Mouse (Mus musculus) bone marrow macrophage, adult 2 months (primary cell): Measurements from ENCODE around the gene Jarid2. TPM values are rescaled to one million over a fixed set of nuclear protein-coding genes. Genes with fewer than 3 reads are reported as not detected.
A peak's percentile ranks its signal among the peaks of the same experiment; 100 is the strongest.
"Not testable (repeated sequence)": the region's sequence is repeated elsewhere in the genome, so short reads cannot be mapped to it uniquely, and the experiment has no call there.

Experiments used
- H3K27ac ChIP-seq: 2 replicates; pipeline ENCODE4 v1.5.1; 2012; ENCODE audit warnings: low read depth, low read length; ENCODE audit not compliant: insufficient read depth
- H3K4me1 ChIP-seq: 2 replicates; pipeline ENCODE4 v1.6.1; 2012; ENCODE audit warnings: low read length; ENCODE audit not compliant: control insufficient read depth, insufficient read depth
- H3K4me3 ChIP-seq: 2 replicates; pipeline ENCODE4 v1.5.1; 2012; ENCODE audit warnings: mild to moderate bottlenecking, low read length, moderate library complexity; ENCODE audit not compliant: insufficient read depth
- CTCF ChIP-seq: IDR thresholded peaks from 2 replicates; pipeline ENCODE4 v1.5.1; 2012; ENCODE audit warnings: low read depth, mild to moderate bottlenecking, low read length, moderate library complexity
- POLR2A ChIP-seq: IDR thresholded peaks from 2 replicates; pipeline ENCODE4 v1.6.1; 2012; ENCODE audit warnings: mild to moderate bottlenecking, low read depth, low read length, borderline replicate concordance
- polyA plus RNA-seq: library from polyadenylated mRNA; stranded (reverse); fragments of >200 nt; gene quantifications from 2 replicates; pipeline ENCODE4 v1.2.4, GENCODE M21; 2012; ENCODE audit not compliant: missing spikeins, insufficient read depth, insufficient read length

Gene Jarid2
- polyA plus RNA-seq, 1 experiment = 41.4 TPM

- no peak overlapping the region for H3K4me3 ChIP-seq
- TF ChIP-seq CTCF (no peak), POLR2A (no peak)
- no peak overlapping the region for H3K27ac ChIP-seq
- peaks cover 16% of the 10 kb centered on the region for H3K4me1 ChIP-seq
Measured at GRCm38 (mm10) chr13:44828903-44829302, 99.6 kb downstream of the Jarid2 start.

DNA sequence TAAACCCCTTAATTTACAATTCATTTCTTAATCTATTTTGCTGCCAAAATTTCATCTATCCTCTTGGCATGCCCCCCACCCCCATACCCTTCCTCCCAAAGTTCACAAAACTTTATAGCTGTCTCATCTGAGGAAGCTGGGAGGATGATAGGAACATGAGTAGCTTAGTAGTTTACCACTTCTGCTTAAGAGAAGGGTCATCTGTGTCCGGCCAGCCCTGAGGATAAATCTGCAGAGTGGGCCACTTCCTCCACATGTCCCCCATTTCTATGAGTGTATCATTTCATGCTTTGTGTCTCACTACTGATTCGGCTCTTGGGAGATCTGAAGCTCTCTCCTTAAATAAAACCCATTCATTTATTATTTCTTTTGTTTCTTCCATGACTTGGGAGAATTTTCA, 102.8 kb downstream of the Jarid2 start:
- no peak overlapping the region for H3K27ac ChIP-seq

DNA sequence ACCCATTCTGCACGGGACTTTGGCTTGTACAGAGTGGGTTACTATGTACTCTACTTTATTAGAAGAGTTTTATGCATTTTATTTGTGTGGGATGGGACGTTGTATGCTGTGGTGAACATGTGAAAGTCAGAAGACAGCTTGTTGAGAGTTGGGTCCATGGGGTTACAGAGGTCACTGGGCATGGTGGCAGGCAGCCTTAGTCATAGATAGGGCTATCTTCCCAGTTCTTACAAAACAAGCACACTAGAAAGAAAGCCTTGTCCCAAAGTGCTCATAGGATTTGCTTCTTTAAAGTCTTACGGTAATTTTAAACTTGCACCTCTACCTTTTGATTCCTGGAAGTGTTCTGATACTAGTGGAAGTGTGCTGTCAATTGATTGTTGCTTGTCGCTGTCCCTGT, 103.6 kb downstream of the Jarid2 start:
- no peak overlapping the region for H3K4me3 ChIP-seq
- H3K27ac ChIP-seq = no peak overlapping the region
- H3K4me1 ChIP-seq = peaks cover 16% of the 10 kb centered on the region
- TF ChIP-seq POLR2A (no peak), CTCF (no peak)

More for the DNA sequence above, 102.8 kb downstream of the Jarid2 start:
- no peak for TF ChIP-seq CTCF
- no peak for TF ChIP-seq POLR2A
- Histone ChIP-seq H3K4me1 (peaks cover 16% of the 10 kb centered on the region), H3K4me3 (no peak overlapping the region)

DNA sequence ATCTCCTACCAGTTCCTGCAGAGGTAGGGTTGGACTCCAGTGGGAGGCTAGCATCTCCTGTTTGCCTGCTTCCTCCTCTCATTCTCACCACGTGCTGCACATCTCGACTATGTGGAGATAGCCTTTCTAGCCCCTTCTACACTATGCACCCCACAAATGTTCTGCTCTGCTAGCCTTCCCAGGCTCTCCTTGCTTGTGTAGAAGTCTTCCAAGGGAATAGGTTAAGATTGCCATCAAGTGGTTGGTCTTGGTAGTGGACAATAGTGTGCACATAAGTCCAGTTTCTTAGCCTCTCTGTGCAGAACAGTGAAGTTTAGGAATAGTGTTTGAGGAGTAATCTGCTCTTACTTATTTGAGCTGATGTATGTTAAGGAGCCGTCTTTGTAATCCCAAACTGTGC, 104.1 kb downstream of the Jarid2 start:
- H3K27ac ChIP-seq = no peak overlapping the region
- TF ChIP-seq POLR2A (no peak), CTCF (peak; percentile 25; the same call in 1 of the 2 replicates)
- H3K4me1 ChIP-seq = peaks cover 16% of the 10 kb centered on the region
- no peak overlapping the region for H3K4me3 ChIP-seq

- H3K27ac ChIP-seq = no peak overlapping the region
- no peak overlapping the region for H3K4me3 ChIP-seq
- H3K4me1 ChIP-seq = peaks cover 23% of the 10 kb centered on the region
- TF ChIP-seq POLR2A (no peak), CTCF (no peak)
Measured at GRCm38 (mm10) chr13:44837445-44837844, 108.2 kb downstream of the Jarid2 start.

DNA sequence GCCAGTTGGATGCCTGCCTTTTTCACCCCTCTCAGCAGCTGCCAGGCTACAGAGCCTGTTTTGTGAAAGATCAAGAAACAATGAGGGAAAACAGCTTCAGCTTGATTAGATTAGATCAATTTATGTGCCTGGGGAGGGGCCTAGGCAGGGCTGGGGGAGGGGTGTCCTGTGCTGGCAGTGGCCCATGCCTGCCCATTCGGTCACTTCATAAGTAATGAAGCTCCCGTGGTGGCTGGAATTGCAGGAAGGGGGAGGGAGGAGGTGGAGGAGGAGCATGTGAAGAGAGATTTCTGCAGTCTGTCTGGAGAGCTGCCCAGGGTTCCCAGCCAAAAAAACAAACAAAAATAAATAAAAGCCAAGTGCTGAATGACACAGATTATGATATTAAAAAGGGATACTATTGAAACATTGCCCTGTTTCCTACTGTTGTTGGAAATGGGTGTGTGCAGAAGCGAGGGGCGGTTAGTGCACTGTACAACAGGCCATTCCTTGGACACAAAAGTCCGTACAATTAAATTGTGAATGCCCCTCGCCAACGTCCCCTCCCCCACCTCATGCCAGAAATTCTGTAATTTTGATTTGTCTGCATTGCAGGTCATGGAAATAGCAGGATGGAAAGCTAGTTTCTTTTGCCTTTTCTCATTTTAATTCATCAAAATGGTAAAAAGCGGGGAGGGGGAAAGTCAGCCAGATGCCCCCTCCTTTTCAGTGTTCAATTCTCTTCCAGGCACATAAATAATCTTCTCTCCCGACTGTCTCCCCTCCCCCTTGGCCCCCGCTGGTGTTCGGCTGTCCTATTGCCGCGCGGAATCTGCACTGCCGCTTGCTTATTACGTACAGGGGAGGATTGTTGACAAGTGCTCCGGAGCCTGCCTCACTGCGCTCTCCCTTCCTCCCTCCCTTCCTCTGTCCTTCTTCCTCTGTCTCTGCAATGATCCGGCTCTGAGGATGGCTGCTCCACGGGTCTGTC, 110.9 kb downstream of the Jarid2 start:
- Histone ChIP-seq H3K4me1 (peaks cover 18% of the 10 kb centered on the region), H3K27ac (no peak overlapping the region), H3K4me3 (no peak overlapping the region)
- TF ChIP-seq CTCF = no peak
- no peak for TF ChIP-seq POLR2A

DNA sequence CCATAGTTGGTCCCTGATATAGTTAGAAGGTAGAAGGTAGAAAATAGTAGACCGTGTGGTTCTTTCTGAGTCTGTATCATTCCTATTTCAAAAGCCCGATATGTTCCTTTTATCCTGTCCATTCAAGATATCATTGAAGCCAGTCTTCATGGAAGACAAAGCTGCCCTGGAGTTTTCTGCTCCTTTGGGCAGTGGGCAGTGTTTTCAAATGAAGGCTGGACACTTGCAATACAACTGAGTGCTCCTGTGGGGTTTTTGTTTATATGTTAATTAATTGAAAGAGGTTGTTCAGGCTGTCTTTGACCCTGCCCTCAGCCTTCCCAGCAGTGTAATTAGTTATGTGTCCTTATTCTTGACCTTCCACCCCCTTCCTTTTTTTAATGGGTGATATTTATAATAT, 122.2 kb downstream of the Jarid2 start:
- Histone ChIP-seq H3K4me1 (no peaks in the 10 kb centered on the region), H3K27ac (no peak overlapping the region), H3K4me3 (no peak overlapping the region)
- TF ChIP-seq POLR2A = no peak
- TF ChIP-seq CTCF = no peak

DNA sequence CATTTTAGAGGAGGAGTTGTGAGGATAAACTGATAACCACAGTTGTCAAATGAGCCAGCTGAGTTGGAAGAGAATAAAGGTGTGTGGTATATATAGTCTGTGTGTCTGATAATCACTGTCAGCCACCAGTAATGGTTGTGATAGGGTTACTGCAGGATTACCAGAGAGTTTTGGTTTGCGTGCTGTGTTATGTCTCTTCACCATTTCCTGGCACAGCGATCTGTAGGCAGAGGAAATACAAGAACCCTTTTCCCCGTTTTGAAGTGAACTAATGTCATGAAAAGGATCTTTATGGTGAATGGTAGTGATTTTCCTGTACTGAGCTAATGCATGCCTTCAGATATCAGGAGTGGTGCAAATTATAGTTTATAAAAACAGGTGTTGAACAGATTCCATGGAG, 122.8 kb downstream of the Jarid2 start:
- Histone ChIP-seq H3K27ac (no peak overlapping the region), H3K4me3 (no peak overlapping the region), H3K4me1 (no peaks in the 10 kb centered on the region)
- TF ChIP-seq CTCF (no peak), POLR2A (no peak)

GRCm38 (mm10) chr13:44865566-44865965, 136.3 kb downstream of the Jarid2 start:
- Histone ChIP-seq H3K4me1 (peaks cover 2% of the 10 kb centered on the region; the same call in 1 of the 2 replicates), H3K27ac (no peak overlapping the region), H3K4me3 (no peak overlapping the region)
- TF ChIP-seq POLR2A (no peak), CTCF (no peak)

DNA sequence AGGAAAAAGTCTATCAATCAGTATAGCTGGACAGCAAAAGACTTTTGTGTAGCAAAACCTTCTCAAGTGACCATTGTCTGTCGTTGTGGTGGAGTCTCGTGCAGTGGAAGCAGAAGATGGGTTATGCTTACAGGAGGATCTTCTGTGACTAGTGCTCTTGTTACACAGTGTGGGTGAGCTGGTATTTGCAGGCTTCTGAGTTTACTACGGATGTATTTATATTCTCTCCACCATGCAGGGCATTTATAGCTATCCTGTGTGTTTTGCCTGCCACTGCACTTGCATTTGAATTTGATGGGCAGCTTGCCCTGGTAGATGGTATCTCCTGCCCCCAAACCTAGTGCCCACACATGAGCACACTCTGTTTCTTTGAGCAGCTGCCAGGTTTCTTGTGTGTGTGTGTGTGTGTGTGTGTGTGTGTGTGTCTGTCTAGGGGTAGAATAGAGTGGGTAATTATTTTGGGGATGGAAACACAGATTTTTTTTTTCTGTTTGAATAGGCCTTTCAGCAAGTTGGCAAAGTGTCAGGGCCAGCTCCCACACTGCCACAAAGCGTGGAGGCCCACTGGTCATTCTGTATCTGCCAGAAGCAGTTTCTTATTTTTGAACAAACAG, 138.9 kb downstream of the Jarid2 start:
- Histone ChIP-seq H3K27ac (no peak overlapping the region), H3K4me3 (no peak overlapping the region), H3K4me1 (peaks cover 2% of the 10 kb centered on the region; the same call in 1 of the 2 replicates)
- TF ChIP-seq POLR2A (no peak), CTCF (no peak)

GRCm38 (mm10) chr13:44869418-44870119, 140.3 kb downstream of the Jarid2 start:
- H3K4me3 ChIP-seq, H3K27ac ChIP-seq, H3K4me1 ChIP-seq: not testable (repeated sequence)
